Mouse (Mus musculus) MEL (cell line): ENCODE results near the gene Rgs8. TPM values are rescaled to one million over a fixed set of nuclear protein-coding genes. Genes with fewer than 3 reads are reported as not detected.

Experiments used
- DNase-seq: peaks from one replicate; pipeline ENCODE4 v3.0.0; 2011; ENCODE audit warnings: low read depth, low spot score
- H3K27ac ChIP-seq: 2 replicates; pipeline ENCODE4 v1.5.1; 2012; ENCODE audit warnings: low read depth, mild to moderate bottlenecking, control low read depth, low read length, moderate library complexity; ENCODE audit not compliant: control insufficient read depth
- H3K27me3 ChIP-seq, 2 experiments: fragments of 150-350 bp in 1 of 2; sonication (generic) in 1 of 2; 2 replicates each; pipeline ENCODE4 v1.6.1; 2012; ENCODE audit warnings: low read length in 2 of 2, mild to moderate bottlenecking in 2 of 2, improper control_type of control experiment in 1 of 2, moderate library complexity in 1 of 2; ENCODE audit not compliant: insufficient read depth in 2 of 2, control insufficient read depth in 1 of 2
- H3K36me3 ChIP-seq, 2 experiments: 2 replicates each; pipeline ENCODE4 v1.6.1; 2012 to 2014; ENCODE audit warnings: low read length in 2 of 2, improper control_type of control experiment in 1 of 2, inconsistent platforms in 1 of 2, mild to moderate bottlenecking in 1 of 2; ENCODE audit not compliant: insufficient read depth in 2 of 2, control insufficient read depth in 1 of 2
- H3K4me1 ChIP-seq, 2 experiments: fragments of 150-350 bp in 1 of 2; sonication (generic) in 1 of 2; 2 replicates each; pipeline ENCODE4 v1.6.1; 2012; ENCODE audit warnings: low read length in 2 of 2, improper control_type of control experiment in 1 of 2, mild to moderate bottlenecking in 1 of 2; ENCODE audit not compliant: insufficient read depth in 2 of 2, control insufficient read depth in 1 of 2
- H3K4me3 ChIP-seq, 2 experiments: fragments of 150-350 bp in 1 of 2; sonication (generic) in 1 of 2; 2 replicates each; pipeline ENCODE4 v1.5.1; 2012; ENCODE audit warnings: low read depth in 2 of 2, low read length in 2 of 2, mild to moderate bottlenecking in 2 of 2, moderate library complexity in 2 of 2, control low read depth in 1 of 2, improper control_type of control experiment in 1 of 2; ENCODE audit not compliant: control insufficient read depth in 1 of 2, insufficient read depth in 1 of 2
- H3K79me2 ChIP-seq: 2 replicates; pipeline ENCODE4 v1.6.1; 2012; ENCODE audit warnings: mild to moderate bottlenecking, low read length, moderate library complexity; ENCODE audit not compliant: control insufficient read depth, poor library complexity, insufficient read depth
- H3K9ac ChIP-seq: 2 replicates; pipeline ENCODE4 v1.6.1; 2012; ENCODE audit warnings: low read depth, mild to moderate bottlenecking, control low read depth, low read length, moderate library complexity; ENCODE audit not compliant: control insufficient read depth, poor library complexity, severe bottlenecking
- H3K9me3 ChIP-seq: fragments of 150-350 bp; sonication (generic); replicated peaks from 2 replicates; pipeline ENCODE4 v1.6.1; 2012; ENCODE audit warnings: mild to moderate bottlenecking, low read length, improper control_type of control experiment, moderate library complexity; ENCODE audit not compliant: insufficient read depth
- BHLHE40 ChIP-seq: IDR thresholded peaks from 2 replicates; pipeline ENCODE4 v1.6.1; 2012; ENCODE audit warnings: low read depth, mild to moderate bottlenecking, inconsistent platforms, low read length, improper control_type of control experiment, borderline replicate concordance
- CHD1 ChIP-seq: IDR thresholded peaks from 2 replicates; pipeline ENCODE4 v1.6.1; 2012; ENCODE audit warnings: low read depth, mild to moderate bottlenecking, inconsistent platforms, low read length, improper control_type of control experiment
- CTCF ChIP-seq, 3 experiments: IDR thresholded peaks in 2 of 3; conservative IDR thresholded peaks in 1 of 3; 2 replicates each; pipeline ENCODE4 v1.5.1; 2011 to 2012; ENCODE audit warnings: low read length in 3 of 3, low read depth in 2 of 3, mild to moderate bottlenecking in 2 of 3, improper control_type of control experiment in 1 of 3, inconsistent platforms in 1 of 3, mixed read lengths in 1 of 3, moderate library complexity in 1 of 3; ENCODE audit not compliant: control insufficient read depth in 1 of 3, insufficient read depth in 1 of 3, poor library complexity in 1 of 3, severe bottlenecking in 1 of 3
- E2F4 ChIP-seq: IDR thresholded peaks from 2 replicates; pipeline ENCODE4 v1.6.1; 2011; ENCODE audit warnings: low read depth, low read length, improper control_type of control experiment, borderline replicate concordance
- GABPA ChIP-seq: IDR thresholded peaks from 2 replicates; pipeline ENCODE4 v1.6.1; 2012; ENCODE audit warnings: low read depth, mild to moderate bottlenecking, inconsistent platforms, low read length, improper control_type of control experiment, moderate library complexity
- MAZ ChIP-seq: IDR thresholded peaks from 2 replicates; pipeline ENCODE4 v1.6.1; 2012; ENCODE audit warnings: low read depth, mild to moderate bottlenecking, inconsistent platforms, low read length, improper control_type of control experiment
- NELFE ChIP-seq: IDR thresholded peaks from 2 replicates; pipeline ENCODE4 v1.6.1; 2011; ENCODE audit warnings: low read depth, low read length, improper control_type of control experiment
- NRF1 ChIP-seq: IDR thresholded peaks from 2 replicates; pipeline ENCODE4 v1.6.1; 2014; ENCODE audit warnings: low read depth, mild to moderate bottlenecking, inconsistent platforms, low read length, improper control_type of control experiment, moderate library complexity; ENCODE audit not compliant: poor library complexity, insufficient read depth, severe bottlenecking
- POLR2AphosphoS5 ChIP-seq: IDR thresholded peaks from 2 replicates; pipeline ENCODE4 v1.6.1; 2012; ENCODE audit warnings: low read depth, borderline replicate concordance, mild to moderate bottlenecking, inconsistent platforms, low read length, moderate library complexity, mixed read lengths
- RCOR1 ChIP-seq: IDR thresholded peaks from 2 replicates; pipeline ENCODE4 v1.6.1; 2012; ENCODE audit warnings: low read depth, mild to moderate bottlenecking, inconsistent platforms, low read length, improper control_type of control experiment
- TAL1 ChIP-seq: IDR thresholded peaks from 2 replicates; pipeline ENCODE4 v1.6.1; 2012; ENCODE audit warnings: mild to moderate bottlenecking, inconsistent platforms, low read length, moderate library complexity, mixed read lengths
- USF1 ChIP-seq: IDR thresholded peaks from 2 replicates; pipeline ENCODE4 v1.6.1; 2014; ENCODE audit warnings: low read depth, mild to moderate bottlenecking, inconsistent platforms, low read length, improper control_type of control experiment, moderate library complexity
- ZKSCAN1 ChIP-seq: IDR thresholded peaks from 2 replicates; pipeline ENCODE4 v1.6.1; 2012; ENCODE audit warnings: low read depth, mild to moderate bottlenecking, inconsistent platforms, low read length, improper control_type of control experiment, moderate library complexity
- ZNF384 ChIP-seq: IDR thresholded peaks from 2 replicates; pipeline ENCODE4 v1.6.1; 2012; ENCODE audit warnings: low read depth, mild to moderate bottlenecking, inconsistent platforms, low read length, improper control_type of control experiment
- polyA plus RNA-seq, 2 experiments: library from polyadenylated mRNA; stranded (reverse) in 1 of 2; unstranded in 1 of 2; fragments of >175 nt in 1 of 2; fragments of >200 nt in 1 of 2; gene quantifications; 2 replicates each; pipeline versions ENCODE4 v1.2.1 to v1.2.4; 2012; ENCODE audit warnings: low replicate concordance in 2 of 2, low read depth in 1 of 2; ENCODE audit not compliant: insufficient read length in 2 of 2, insufficient read depth in 1 of 2, missing spikeins in 1 of 2
- total RNA-seq: library from RNA; depleted of rRNA; stranded (reverse); fragments of 300-350 nt; gene quantifications from 2 replicates; pipeline ENCODE4 v1.2.3, GENCODE M21; 2012

Gene Rgs8
- total and polyA plus RNA-seq, 3 experiments: not detected

GRCm38 (mm10) chr1:153717990-153718389 lies 65.2 kb downstream of the Rgs8 start:
- no peak for DNase-seq
- no peaks in the 10 kb centered on the region for H3K79me2 ChIP-seq
- TF ChIP-seq CHD1 (no peak), BHLHE40 (no peak), POLR2AphosphoS5 (no peak)
- no peak overlapping the region for H3K9ac ChIP-seq
- no peaks in the 10 kb centered on the region for H3K36me3 ChIP-seq
- H3K4me1 ChIP-seq: no peaks in the 10 kb centered on the region
- H3K27ac ChIP-seq: no peak overlapping the region
- no peaks in the 10 kb centered on the region; a peak in 1 of 4 replicates for H3K27me3 ChIP-seq
- H3K9me3 ChIP-seq: no peaks in the 10 kb centered on the region
- H3K4me3 ChIP-seq: no peak overlapping the region

GRCm38 (mm10) chr1:153720935-153721334 lies 68.1 kb downstream of the Rgs8 start:
- no peaks in the 10 kb centered on the region for H3K79me2 ChIP-seq
- H3K4me1 ChIP-seq: no peaks in the 10 kb centered on the region
- TF ChIP-seq ZKSCAN1 (no peak), USF1 (no peak), NRF1 (no peak), MAZ (no peak), ZNF384 (no peak), E2F4 (no peak), TAL1 (no peak), NELFE (no peak), RCOR1 (no peak), CTCF (IDR thresholded peaks at IDR 0.05 in 2 of 3, conservative IDR thresholded peaks at IDR 0.05 in 1 of 3; ENCODE audit: control insufficient read depth in 1 of 3, insufficient read depth in 1 of 3, low read depth in 2 of 3, low read length in 3 of 3, poor library complexity in 1 of 3, severe bottlenecking in 1 of 3) (no peak)
- H3K4me3 ChIP-seq: no peak overlapping the region
- no peak overlapping the region for H3K27ac ChIP-seq
- H3K27me3 ChIP-seq: no peaks in the 10 kb centered on the region; a peak in 1 of 4 replicates
- DNase-seq: no peak
- no peaks in the 10 kb centered on the region for H3K36me3 ChIP-seq
- no peak overlapping the region for H3K9ac ChIP-seq
- H3K9me3 ChIP-seq: no peaks in the 10 kb centered on the region

- no peaks in the 10 kb centered on the region for H3K4me1 ChIP-seq
- TF ChIP-seq USF1: no peak
- no peak for TF ChIP-seq GABPA
- TF ChIP-seq, all 39 proteins: peak for 0
- no peaks in the 10 kb centered on the region for H3K9me3 ChIP-seq
- H3K9ac ChIP-seq: no peak overlapping the region
- H3K79me2 ChIP-seq: no peaks in the 10 kb centered on the region
- no peak for DNase-seq
- no peaks in the 10 kb centered on the region for H3K36me3 ChIP-seq
- no peaks in the 10 kb centered on the region; a peak in 1 of 4 replicates for H3K27me3 ChIP-seq
- H3K27ac ChIP-seq: no peak overlapping the region
- no peak overlapping the region for H3K4me3 ChIP-seq
Measured at GRCm38 (mm10) chr1:153721565-153722310, 68.9 kb downstream of the Rgs8 start.
